Mouse (Mus musculus): ENCODE measurements around the gene Tcf7l1.

- TF ChIP-seq GATA1 (IDR thresholded peaks at IDR 0.05; ENCODE audit: borderline replicate concordance, low read length) = no peak
- TF ChIP-seq FLI1 (IDR thresholded peaks at IDR 0.05; ENCODE audit: low read length) = no peak
Measured at GRCm38 (mm10) chr6:72648002-72648595, 141.0 kb downstream of the Tcf7l1 start.
